Mouse (Mus musculus): ENCODE data around the gene Adi1. TPM values are rescaled to one million over a fixed set of nuclear protein-coding genes. Genes with fewer than 3 reads are reported as not detected.

Gene Adi1
- total RNA-seq (2021), result 10 to 100 TPM; 16.9 to 19.8 TPM
- long read RNA-seq, experiment 1, transcript Adi1-201 (4 exons, 1,652 nt), result major isoform, 6 of 14 reads
- long read RNA-seq, experiment 1, partial matches to known transcripts, result 6 of 14 reads
- long read RNA-seq, experiment 1, other reads (novel, unspliced or antisense), result 2 of 14 reads
- long read RNA-seq, experiment 2, partial matches to known transcripts, result 6 of 10 reads
- long read RNA-seq, experiment 2, other reads (novel, unspliced or antisense), result 0 of 10 reads

GRCm38 (mm10) chr12:28675121-28675924, at the start of gene Adi1:
Adi1 (plus strand) TSS chr12:28675231.
- peak; percentile 87 to 93 for DNase-seq (ENCODE audit: low spot score in 2 of 2)
- intact Hi-C loops (cut with DNase I), result no loop called here

GRCm38 (mm10) chr12:28625407-28625806, 49.6 kb upstream of the Adi1 start:
- intact Hi-C loops (cut with DNase I), result no loop called here
- no peak for DNase-seq (ENCODE audit: low spot score in 2 of 2)

- DNase-seq (ENCODE audit: low spot score in 2 of 2), result no peak
These were observed 47.9 kb upstream of the Adi1 start for GRCm38 (mm10) chr12:28627092-28627491.

GRCm38 (mm10) chr12:28628436-28628835, 46.6 kb upstream of the Adi1 start:
- DNase-seq (ENCODE audit: low spot score in 2 of 2), result no peak
- intact Hi-C loops (cut with DNase I), result no loop called here

More at GRCm38 (mm10) chr12:28627092-28627491, 47.9 kb upstream of the Adi1 start:
- intact Hi-C loops (cut with DNase I), result no loop called here

- no peak for DNase-seq (ENCODE audit: low spot score in 2 of 2)
These were observed 39.9 kb upstream of the Adi1 start for GRCm38 (mm10) chr12:28635058-28635534.

GRCm38 (mm10) chr12:28635535-28636476, 39.2 kb upstream of the Adi1 start, which contains the start of gene Rps7:
Rps7 (minus strand) TSS chr12:28635953.
- intact Hi-C loops (cut with DNase I), result no loop called here
- DNase-seq (ENCODE audit: low spot score in 2 of 2), result peak; percentile 93 to 95

More at GRCm38 (mm10) chr12:28635058-28635534, 39.9 kb upstream of the Adi1 start:
- intact Hi-C loops (cut with DNase I), result no loop called here

GRCm38 (mm10) chr12:28636543-28636942, 38.5 kb upstream of the Adi1 start:
- no peak for DNase-seq (ENCODE audit: low spot score in 2 of 2)
- intact Hi-C loops (cut with DNase I), result no loop called here

- DNase-seq (ENCODE audit: low spot score in 2 of 2), result no peak
- intact Hi-C loops (cut with DNase I), result no loop called here
These were observed 36.3 kb upstream of the Adi1 start for GRCm38 (mm10) chr12:28638778-28639177.

GRCm38 (mm10) chr12:28649141-28650110, 25.6 kb upstream of the Adi1 start, which contains the start of gene Rnaseh1:
Rnaseh1 (plus strand) TSS chr12:28649602.
- intact Hi-C loops (cut with DNase I), result no loop called here
- DNase-seq (ENCODE audit: low spot score in 2 of 2), result peak; percentile 91 to 93

- intact Hi-C loops (cut with DNase I), result no loop called here
- no peak for DNase-seq (ENCODE audit: low spot score in 2 of 2)
These were observed 12.4 kb upstream of the Adi1 start for GRCm38 (mm10) chr12:28662628-28663027.

- no peak for DNase-seq (ENCODE audit: low spot score in 2 of 2)
- intact Hi-C loops (cut with DNase I), result no loop called here
These were observed 8.3 kb upstream of the Adi1 start for GRCm38 (mm10) chr12:28666734-28667133.

GRCm38 (mm10) chr12:28667287-28667686, 7.7 kb upstream of the Adi1 start:
- DNase-seq (ENCODE audit: low spot score in 2 of 2), result no peak
- intact Hi-C loops (cut with DNase I), result no loop called here

- intact Hi-C loops (cut with DNase I), result no loop called here
- no peak for DNase-seq (ENCODE audit: low spot score in 2 of 2)
These were observed 852 bp upstream of the Adi1 start for GRCm38 (mm10) chr12:28674038-28674720.

GRCm38 (mm10) chr12:28675925-28676209, 836 bp downstream of the Adi1 start:
- no peak for DNase-seq (ENCODE audit: low spot score in 2 of 2)
- intact Hi-C loops (cut with DNase I), result no loop called here

GRCm38 (mm10) chr12:28684674-28685073, 9.6 kb downstream of the Adi1 start:
- DNase-seq (ENCODE audit: low spot score in 2 of 2), result no peak
- intact Hi-C loops (cut with DNase I), result no loop called here

GRCm38 (mm10) chr12:28685771-28686170, 10.7 kb downstream of the Adi1 start:
- DNase-seq (ENCODE audit: low spot score in 2 of 2), result no peak
- intact Hi-C loops (cut with DNase I), result no loop called here

- no peak for DNase-seq (ENCODE audit: low spot score in 2 of 2)
- intact Hi-C loops (cut with DNase I), result no loop called here
These were observed 11.3 kb downstream of the Adi1 start for GRCm38 (mm10) chr12:28686199-28686879.

Data from left cerebral cortex, postnatal 14 days (tissue).